Mouse (Mus musculus) activated CD4-positive, CD25-positive, alpha-beta regulatory T cell, adult 9 weeks (primary cell): ENCODE results near the gene Sik2. TPM values are rescaled to one million over a fixed set of nuclear protein-coding genes. Genes with fewer than 3 reads are reported as not detected.

Source experiments
- polyA plus RNA-seq: library from polyadenylated mRNA; unstranded; fragments of 100-300 nt; shearing (Covaris generic); gene quantifications from one replicate; pipeline ENCODE4 v1.2.1, GENCODE M21; 2017

Sik2 gene
- polyA plus RNA-seq: 19.5 TPM

GRCm38 (mm10) chr9:51008841-51009655 is at the start of gene Sik2:
Gene Sik2, minus strand, starts transcription at chr9:51009073.

GRCm38 (mm10) chr9:50845081-50845480 is 163.8 kb downstream of the Sik2 start, which contains the start of gene Ppp2r1b:
Gene Ppp2r1b, plus strand, starts transcription at chr9:50845301.

Other genes with a start within 250 kb of the Sik2 start
- 10.1 TPM for gene Fdxacb1, start 240.8 kb downstream of the Sik2 start, polyA plus RNA-seq
- 10.9 TPM for gene Alg9, start 234.1 kb downstream of the Sik2 start, polyA plus RNA-seq
- gene 1110032A03Rik, start 233.6 kb downstream of the Sik2 start, polyA plus RNA-seq: 14.7 TPM
- gene Ppp2r1b, start 163.8 kb downstream of the Sik2 start, polyA plus RNA-seq: 87.8 TPM
- not detected for gene Btg4, start 51.8 kb upstream of the Sik2 start, polyA plus RNA-seq
- gene Layn, start 68.0 kb upstream of the Sik2 start, polyA plus RNA-seq: not detected
- not detected for gene 4833427G06Rik, start 93.0 kb upstream of the Sik2 start, polyA plus RNA-seq
- not detected for gene Gm32742, start 156.4 kb upstream of the Sik2 start, polyA plus RNA-seq
- 10.6 TPM for gene Pou2af1, start 204.6 kb upstream of the Sik2 start, polyA plus RNA-seq